Mouse (Mus musculus) NIH3T3 (cell line): ENCODE measurements around the gene Slc48a1.

Experiments
- DNase-seq: peaks from one replicate; pipeline ENCODE4 v3.0.0-alpha.2; 2012; ENCODE audit warnings: low read depth

Slc48a1 gene

GRCm38 (mm10) chr15:97801811-97802210 lies 23.5 kb downstream of the Slc48a1 start:
- no peak for DNase-seq

- DNase-seq: no peak
These were observed 24.3 kb downstream of the Slc48a1 start for GRCm38 (mm10) chr15:97802575-97802974.

- DNase-seq: no peak
These were observed 29.5 kb downstream of the Slc48a1 start for GRCm38 (mm10) chr15:97807867-97808266.

- DNase-seq: no peak
These were observed 30.2 kb downstream of the Slc48a1 start for GRCm38 (mm10) chr15:97808532-97808931.

- DNase-seq: no peak
These were observed 30.9 kb downstream of the Slc48a1 start for GRCm38 (mm10) chr15:97809206-97809605.

- DNase-seq: peak; percentile 62
These were observed 31.6 kb downstream of the Slc48a1 start for GRCm38 (mm10) chr15:97809942-97810341.

GRCm38 (mm10) chr15:97810399-97810798 lies 32.1 kb downstream of the Slc48a1 start:
- DNase-seq: no peak

GRCm38 (mm10) chr15:97811307-97811706 lies 33.0 kb downstream of the Slc48a1 start:
- DNase-seq: no peak

GRCm38 (mm10) chr15:97812126-97812525 lies 33.8 kb downstream of the Slc48a1 start:
- DNase-seq: peak; percentile 92

GRCm38 (mm10) chr15:97812875-97813274 lies 34.6 kb downstream of the Slc48a1 start:
- DNase-seq: no peak

- peak; percentile 81 for DNase-seq
These were observed 35.3 kb downstream of the Slc48a1 start for GRCm38 (mm10) chr15:97813452-97814204.

GRCm38 (mm10) chr15:97814703-97815102 lies 36.4 kb downstream of the Slc48a1 start:
- DNase-seq: peak; percentile 55

GRCm38 (mm10) chr15:97815254-97815653 lies 36.9 kb downstream of the Slc48a1 start:
- DNase-seq: no peak

GRCm38 (mm10) chr15:97816199-97816994 lies 38.1 kb downstream of the Slc48a1 start:
- no peak for DNase-seq

GRCm38 (mm10) chr15:97819937-97820336 lies 41.6 kb downstream of the Slc48a1 start:
- peak; percentile 59 for DNase-seq

- DNase-seq: peak; percentile 60
These were observed 43.1 kb downstream of the Slc48a1 start for GRCm38 (mm10) chr15:97821321-97821982.

GRCm38 (mm10) chr15:97821983-97822363 lies 43.7 kb downstream of the Slc48a1 start:
- DNase-seq: no peak

GRCm38 (mm10) chr15:97822545-97823228 lies 44.4 kb downstream of the Slc48a1 start:
- DNase-seq: no peak

GRCm38 (mm10) chr15:97823479-97823878 lies 45.2 kb downstream of the Slc48a1 start:
- DNase-seq: no peak

GRCm38 (mm10) chr15:97824042-97824441 lies 45.7 kb downstream of the Slc48a1 start:
- DNase-seq: peak; percentile 49

- DNase-seq: peak; percentile 99
These were observed 47.0 kb downstream of the Slc48a1 start for GRCm38 (mm10) chr15:97825071-97825940.
